Mouse (Mus musculus): ENCODE measurements around the gene Prr12.

DNA sequence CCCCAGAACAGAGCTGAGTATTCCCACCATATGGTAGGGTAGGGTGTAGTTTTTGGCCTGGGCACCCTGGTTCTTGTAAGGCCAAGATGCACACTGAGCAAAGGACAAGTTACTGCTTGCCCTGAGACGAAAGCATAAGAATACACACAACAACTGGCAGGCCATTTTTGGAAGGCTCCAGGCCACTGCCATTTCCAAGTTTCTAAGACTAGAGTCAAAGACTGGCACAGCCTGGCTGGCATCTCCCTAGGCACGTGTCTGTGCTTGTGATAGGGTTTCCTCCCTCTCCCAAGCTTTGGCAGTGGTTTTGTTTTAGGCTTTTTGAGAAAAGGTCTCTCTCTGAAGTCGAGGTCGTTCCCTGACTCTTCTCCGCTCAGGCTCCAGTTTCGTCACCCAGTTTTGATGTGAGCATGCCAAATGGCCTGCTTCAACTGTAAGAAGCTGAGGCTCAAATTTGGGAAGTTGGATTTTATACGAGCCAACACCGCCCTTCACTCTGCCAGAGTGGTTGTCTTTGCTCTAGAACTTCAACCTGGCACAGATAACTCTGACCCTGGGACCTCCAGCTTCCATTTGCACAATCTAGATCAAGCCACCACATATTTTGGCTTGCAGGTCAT, 27.0 kb downstream of the Prr12 start:
- TF ChIP-seq CTCF (IDR thresholded peaks at IDR 0.05; ENCODE audit: extremely low read depth, insufficient read depth, low read length): no peak
- TF ChIP-seq POLR2A (IDR thresholded peaks at IDR 0.05; ENCODE audit: extremely low read depth, insufficient read depth, low read length): no peak

All from cortical plate, adult 2 months (tissue).